Mouse (Mus musculus) liver, embryonic 13.5 days (tissue): Measurements from ENCODE around the gene Fam53b. TPM values are rescaled to one million over a fixed set of nuclear protein-coding genes. Genes with fewer than 3 reads are reported as not detected.

Experiments used
- ATAC-seq: fragments of 200-750 bp; cut with Nextera tagmentation; 2 replicates; pipeline ENCODE4 v1.8.0; 2017; ENCODE audit warnings: low read depth, mild to moderate bottlenecking, moderate number of reproducible peaks, moderate library complexity
- DNase-seq: peaks from one replicate; pipeline ENCODE4 v3.0.0; 2022
- H3K27ac ChIP-seq: fragments of 300-500 bp; sonication (generic); 2 replicates; pipeline ENCODE4 v1.5.1; 2015; ENCODE audit warnings: moderate library complexity, mild to moderate bottlenecking, inconsistent platforms
- H3K27me3 ChIP-seq: fragments of 300-500 bp; sonication (generic); 2 replicates; pipeline ENCODE4 v1.6.1; 2015; ENCODE audit warnings: mild to moderate bottlenecking, inconsistent platforms
- H3K36me3 ChIP-seq: fragments of 300-500 bp; sonication (generic); 2 replicates; pipeline ENCODE4 v1.6.1; 2015; ENCODE audit warnings: mild to moderate bottlenecking, inconsistent platforms
- H3K4me1 ChIP-seq: fragments of 300-500 bp; sonication (generic); replicated peaks from 2 replicates; pipeline ENCODE4 v1.6.1; 2015; ENCODE audit warnings: inconsistent platforms
- H3K4me2 ChIP-seq: fragments of 300-500 bp; sonication (generic); 2 replicates; pipeline ENCODE4 v1.6.1; 2015; ENCODE audit warnings: inconsistent platforms, mild to moderate bottlenecking, moderate library complexity
- H3K4me3 ChIP-seq: fragments of 300-500 bp; sonication (generic); replicated peaks from 2 replicates; pipeline ENCODE4 v1.5.1; 2015; ENCODE audit warnings: mild to moderate bottlenecking, inconsistent platforms
- H3K9ac ChIP-seq: fragments of 300-500 bp; sonication (generic); 2 replicates; pipeline ENCODE4 v1.6.1; 2015; ENCODE audit warnings: mild to moderate bottlenecking, inconsistent platforms
- H3K9me3 ChIP-seq: fragments of 300-500 bp; sonication (generic); replicated peaks from 2 replicates; pipeline ENCODE4 v1.6.1; 2016; ENCODE audit warnings: inconsistent platforms
- WGBS: fragments of 180-500 bp; shearing (Covaris S2); methylation state at CpG from one replicate; pipeline ENCODE4 v1.1.7; 2015; ENCODE audit not compliant: insufficient replicate concordance; 5-methylcytosine and 5-hydroxymethylcytosine counted together
- polyA plus RNA-seq: library from polyadenylated mRNA; unstranded; fragments of >200 nt; fragmentation: Nextera tagmentation; extraction: Ambion mirVana; gene quantifications from 2 replicates; pipeline ENCODE4 v1.2.1, GENCODE M21; 2015

The Fam53b gene
- polyA plus RNA-seq, 1 experiment from 2014 or later = 19.1 TPM

- H3K27me3 ChIP-seq = no peaks in the 10 kb centered on the region
- H3K4me2 ChIP-seq = no peak overlapping the region
- no peak for ATAC-seq
- WGBS = 91% methylated on average over 11 of the region's 11 CpGs
- peaks cover 44% of the 10 kb centered on the region for H3K4me1 ChIP-seq
- no peak overlapping the region for H3K4me3 ChIP-seq
- no peak overlapping the region for H3K27ac ChIP-seq
- H3K36me3 ChIP-seq = peaks cover 92% of the 10 kb centered on the region
- H3K9ac ChIP-seq = no peak overlapping the region
- DNase-seq = no peak
- H3K9me3 ChIP-seq = no peaks in the 10 kb centered on the region
Measured at GRCm38 (mm10) chr7:132749504-132749903, 64.2 kb downstream of the Fam53b start.

- Histone ChIP-seq H3K4me2 (no peak overlapping the region), H3K9ac (no peak overlapping the region), H3K27me3 (no peaks in the 10 kb centered on the region), H3K27ac (0 out of 2 replicates have a peak overlapping the region, but pooled peaks have one; percentile 35), H3K4me3 (no peak overlapping the region), H3K4me1 (peaks cover 32% of the 10 kb centered on the region), H3K36me3 (peaks cover 80% of the 10 kb centered on the region), H3K9me3 (no peaks in the 10 kb centered on the region)
- DNase-seq (no peak), ATAC-seq (no peak)
- WGBS = 77% methylated on average over 3 of the region's 3 CpGs
Measured at GRCm38 (mm10) chr7:132748076-132748769, 65.5 kb downstream of the Fam53b start.

GRCm38 (mm10) chr7:132747096-132747495, 66.6 kb downstream of the Fam53b start:
- ATAC-seq (no peak), DNase-seq (no peak)
- H3K36me3 ChIP-seq = peaks cover 80% of the 10 kb centered on the region
- no peaks in the 10 kb centered on the region for H3K9me3 ChIP-seq
- no peak overlapping the region for H3K27ac ChIP-seq
- no peaks in the 10 kb centered on the region for H3K27me3 ChIP-seq
- H3K4me1 ChIP-seq = peaks cover 40% of the 10 kb centered on the region
- 76% methylated on average over 6 of the region's 6 CpGs for WGBS
- H3K9ac ChIP-seq = 0 out of 2 replicates have a peak overlapping the region, but pooled peaks have one; percentile 22
- H3K4me3 ChIP-seq = no peak overlapping the region
- no peak overlapping the region for H3K4me2 ChIP-seq

- peak overlapping the region; percentile 92; the same call in 1 of the 2 replicates for H3K27ac ChIP-seq
- H3K4me1 ChIP-seq = peaks cover 69% of the 10 kb centered on the region
- peaks cover 73% of the 10 kb centered on the region for H3K36me3 ChIP-seq
- no peak for ATAC-seq
- no peaks in the 10 kb centered on the region for H3K27me3 ChIP-seq
- 91% methylated on average over 5 of the region's 5 CpGs for WGBS
- no peak overlapping the region for H3K4me3 ChIP-seq
- no peak overlapping the region for H3K4me2 ChIP-seq
- no peak for DNase-seq
- no peak overlapping the region for H3K9ac ChIP-seq
- H3K9me3 ChIP-seq = no peaks in the 10 kb centered on the region
Measured at GRCm38 (mm10) chr7:132742912-132743311, 70.8 kb downstream of the Fam53b start.

- no peaks in the 10 kb centered on the region for H3K27me3 ChIP-seq
- peak overlapping the region; percentile 43 for H3K4me3 ChIP-seq
- H3K4me2 ChIP-seq = peak overlapping the region; percentile 70
- H3K27ac ChIP-seq = peak overlapping the region; percentile 92
- peaks cover 85% of the 10 kb centered on the region for H3K4me1 ChIP-seq
- 37% methylated on average over 6 of the region's 6 CpGs for WGBS
- H3K9me3 ChIP-seq = no peaks in the 10 kb centered on the region
- peaks cover 66% of the 10 kb centered on the region for H3K36me3 ChIP-seq
- DNase-seq (no peak), ATAC-seq (peak; percentile 37)
- peak overlapping the region; percentile 71 for H3K9ac ChIP-seq
Measured at GRCm38 (mm10) chr7:132739829-132740228, 73.9 kb downstream of the Fam53b start.

- H3K27ac ChIP-seq = peak overlapping the region; percentile 92
- peak; percentile 91 for ATAC-seq
Measured at GRCm38 (mm10) chr7:132738844-132739243, 74.8 kb downstream of the Fam53b start.

GRCm38 (mm10) chr7:132736099-132736862, 77.4 kb downstream of the Fam53b start:
- ATAC-seq (no peak), DNase-seq (no peak)
- Histone ChIP-seq H3K27me3 (no peaks in the 10 kb centered on the region), H3K36me3 (peaks cover 79% of the 10 kb centered on the region), H3K4me1 (peaks cover 90% of the 10 kb centered on the region), H3K27ac (peak overlapping the region; percentile 92), H3K9me3 (no peaks in the 10 kb centered on the region), H3K4me2 (peak overlapping the region; percentile 20; the same call in 1 of the 2 replicates), H3K4me3 (no peak overlapping the region), H3K9ac (peak overlapping the region; percentile 44)
- 72% methylated on average over 17 of the region's 17 CpGs for WGBS

More at GRCm38 (mm10) chr7:132738844-132739243, 74.8 kb downstream of the Fam53b start:
- peak overlapping the region; percentile 70 for H3K4me2 ChIP-seq
- H3K4me3 ChIP-seq = peak overlapping the region; percentile 43
- peaks cover 95% of the 10 kb centered on the region for H3K4me1 ChIP-seq
- H3K9me3 ChIP-seq = no peaks in the 10 kb centered on the region
- WGBS = 32% methylated on average over 6 of the region's 6 CpGs
- H3K27me3 ChIP-seq = no peaks in the 10 kb centered on the region
- peak overlapping the region; percentile 71 for H3K9ac ChIP-seq
- DNase-seq = peak; percentile 73
- peaks cover 76% of the 10 kb centered on the region for H3K36me3 ChIP-seq

GRCm38 (mm10) chr7:132735145-132735544, 78.5 kb downstream of the Fam53b start:
- Histone ChIP-seq H3K27me3 (no peaks in the 10 kb centered on the region), H3K4me3 (no peak overlapping the region), H3K4me2 (peak overlapping the region; percentile 20; the same call in 1 of the 2 replicates), H3K9ac (peak overlapping the region; percentile 44), H3K36me3 (peaks cover 78% of the 10 kb centered on the region), H3K4me1 (peaks cover 87% of the 10 kb centered on the region), H3K9me3 (no peaks in the 10 kb centered on the region), H3K27ac (peak overlapping the region; percentile 92)
- peak; percentile 66 for DNase-seq
- WGBS = 7% methylated on average over 5 of the region's 5 CpGs
- ATAC-seq = peak; percentile 43

GRCm38 (mm10) chr7:132734222-132734621, 79.5 kb downstream of the Fam53b start:
- DNase-seq = no peak
- H3K27me3 ChIP-seq = no peaks in the 10 kb centered on the region
- no peak overlapping the region for H3K9ac ChIP-seq
- WGBS = 88% methylated on average over 9 of the region's 9 CpGs
- peaks cover 80% of the 10 kb centered on the region for H3K36me3 ChIP-seq
- H3K4me3 ChIP-seq = no peak overlapping the region
- no peaks in the 10 kb centered on the region for H3K9me3 ChIP-seq
- ATAC-seq = no peak
- H3K4me2 ChIP-seq = no peak overlapping the region
- peaks cover 87% of the 10 kb centered on the region for H3K4me1 ChIP-seq
- 0 out of 2 replicates have a peak overlapping the region, but pooled peaks have one; percentile 92 for H3K27ac ChIP-seq

- no peak overlapping the region for H3K27ac ChIP-seq
- DNase-seq (no peak), ATAC-seq (no peak)
- peaks cover 87% of the 10 kb centered on the region for H3K4me1 ChIP-seq
- no peak overlapping the region for H3K9ac ChIP-seq
- H3K4me3 ChIP-seq = no peak overlapping the region
- H3K27me3 ChIP-seq = no peaks in the 10 kb centered on the region
- H3K4me2 ChIP-seq = no peak overlapping the region
- H3K9me3 ChIP-seq = no peaks in the 10 kb centered on the region
- H3K36me3 ChIP-seq = peaks cover 84% of the 10 kb centered on the region
- WGBS = 88% methylated on average over 6 of the region's 6 CpGs
Measured at GRCm38 (mm10) chr7:132733521-132733920, 80.2 kb downstream of the Fam53b start.

GRCm38 (mm10) chr7:132732136-132732789, 81.4 kb downstream of the Fam53b start:
- 86% methylated on average over 6 of the region's 6 CpGs for WGBS
- no peaks in the 10 kb centered on the region for H3K27me3 ChIP-seq
- H3K9me3 ChIP-seq = no peaks in the 10 kb centered on the region
- peaks cover 83% of the 10 kb centered on the region for H3K4me1 ChIP-seq
- H3K36me3 ChIP-seq = peaks cover 83% of the 10 kb centered on the region
- DNase-seq (no peak), ATAC-seq (no peak)
- H3K27ac ChIP-seq = no peak overlapping the region
- H3K4me3 ChIP-seq = no peak overlapping the region
- H3K9ac ChIP-seq = no peak overlapping the region
- no peak overlapping the region for H3K4me2 ChIP-seq
